Mouse (Mus musculus) CH12.LX (cell line): ENCODE measurements around the gene Gm20431.
A peak's percentile ranks its signal among the peaks of the same experiment; 100 is the strongest.

ENCODE experiments used
- CTCF ChIP-seq, 2 experiments: IDR thresholded peaks in 1 of 2; conservative IDR thresholded peaks in 1 of 2; 2 replicates each; pipeline ENCODE4 v1.5.1; 2011 to 2012; ENCODE audit warnings: low read depth in 2 of 2, low read length in 2 of 2, improper control_type of control experiment in 1 of 2, inconsistent platforms in 1 of 2, mild to moderate bottlenecking in 1 of 2, moderate library complexity in 1 of 2
- MXI1 ChIP-seq: IDR thresholded peaks from 2 replicates; pipeline ENCODE4 v1.6.1; 2011; ENCODE audit warnings: mild to moderate bottlenecking, low read depth, low read length, improper control_type of control experiment
- MYC ChIP-seq: IDR thresholded peaks from 2 replicates; pipeline ENCODE4 v1.6.1; 2011; ENCODE audit warnings: low read depth, mild to moderate bottlenecking, improper control_type of control experiment, low read length
- NRF1 ChIP-seq: IDR thresholded peaks from 2 replicates; pipeline ENCODE4 v1.6.1; 2014; ENCODE audit warnings: low read depth, mild to moderate bottlenecking, inconsistent platforms, low read length, improper control_type of control experiment, moderate library complexity
- PAX5 ChIP-seq: IDR thresholded peaks from 2 replicates; pipeline ENCODE4 v1.6.1; 2012; ENCODE audit warnings: low read length, inconsistent platforms, mixed read lengths
- POLR2A ChIP-seq: IDR thresholded peaks from 2 replicates; pipeline ENCODE4 v1.6.1; 2011; ENCODE audit warnings: low read depth, mild to moderate bottlenecking, improper control_type of control experiment, low read length
- TCF12 ChIP-seq: IDR thresholded peaks from 2 replicates; pipeline ENCODE4 v1.6.1; 2014; ENCODE audit warnings: low read depth, mild to moderate bottlenecking, inconsistent platforms, low read length, improper control_type of control experiment
- USF2 ChIP-seq: conservative IDR thresholded peaks from 2 replicates; pipeline ENCODE4 v1.6.1; 2011; ENCODE audit warnings: low read depth, low read length, improper control_type of control experiment
- ZC3H11A ChIP-seq: IDR thresholded peaks from 2 replicates; pipeline ENCODE4 v1.6.1; 2012; ENCODE audit warnings: low read depth, mild to moderate bottlenecking, inconsistent platforms, low read length, improper control_type of control experiment

DNA sequence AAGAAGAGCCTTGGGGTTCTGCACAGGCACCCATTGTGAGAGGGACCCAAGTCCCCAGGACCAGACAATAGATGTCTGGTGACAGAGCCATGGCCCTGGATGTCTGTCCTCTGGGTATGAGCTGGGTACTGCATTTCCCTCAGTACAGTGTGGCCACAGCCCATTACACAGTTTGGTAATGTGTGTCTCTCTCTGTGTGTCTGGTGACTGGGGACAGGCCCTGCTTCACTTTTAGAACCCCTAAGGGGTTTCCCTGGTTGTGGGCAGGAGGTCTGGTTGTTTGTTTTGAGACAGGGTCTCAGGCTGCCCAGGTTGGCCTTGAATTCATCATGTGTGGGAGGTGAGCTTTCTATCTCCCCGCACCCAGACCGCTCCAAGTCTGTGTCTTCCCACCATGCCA lies 76.0 kb downstream of the Gm20431 start:
- TF ChIP-seq MXI1, result no peak
- TF ChIP-seq NRF1, result no peak
- no peak for TF ChIP-seq CTCF (conservative IDR thresholded peaks at IDR 0.05 in 1 of 2, IDR thresholded peaks at IDR 0.05 in 1 of 2; ENCODE audit: low read depth in 2 of 2, low read length in 2 of 2)
- TF ChIP-seq POLR2A, result no peak
- no peak for TF ChIP-seq MYC
- TF ChIP-seq ZC3H11A, result no peak
- TF ChIP-seq TCF12, result peak; percentile 39; the same call in 1 of the 2 replicates
- TF ChIP-seq USF2, result no peak
- TF ChIP-seq PAX5, result no peak
